Mouse (Mus musculus) MEL (cell line): ENCODE data around the gene Retreg1. TPM values are rescaled to one million over a fixed set of nuclear protein-coding genes. Genes with fewer than 3 reads are reported as not detected.

Experiments
- DNase-seq: peaks from one replicate; pipeline ENCODE4 v3.0.0; 2011; ENCODE audit warnings: low read depth, low spot score
- H3K27ac ChIP-seq: 2 replicates; pipeline ENCODE4 v1.5.1; 2012; ENCODE audit warnings: low read depth, mild to moderate bottlenecking, control low read depth, low read length, moderate library complexity; ENCODE audit not compliant: control insufficient read depth
- H3K27me3 ChIP-seq, 2 experiments: fragments of 150-350 bp in 1 of 2; sonication (generic) in 1 of 2; 2 replicates each; pipeline ENCODE4 v1.6.1; 2012; ENCODE audit warnings: low read length in 2 of 2, mild to moderate bottlenecking in 2 of 2, improper control_type of control experiment in 1 of 2, moderate library complexity in 1 of 2; ENCODE audit not compliant: insufficient read depth in 2 of 2, control insufficient read depth in 1 of 2
- H3K36me3 ChIP-seq, 2 experiments: 2 replicates each; pipeline ENCODE4 v1.6.1; 2012 to 2014; ENCODE audit warnings: low read length in 2 of 2, improper control_type of control experiment in 1 of 2, inconsistent platforms in 1 of 2, mild to moderate bottlenecking in 1 of 2; ENCODE audit not compliant: insufficient read depth in 2 of 2, control insufficient read depth in 1 of 2
- H3K4me1 ChIP-seq, 2 experiments: fragments of 150-350 bp in 1 of 2; sonication (generic) in 1 of 2; 2 replicates each; pipeline ENCODE4 v1.6.1; 2012; ENCODE audit warnings: low read length in 2 of 2, improper control_type of control experiment in 1 of 2, mild to moderate bottlenecking in 1 of 2; ENCODE audit not compliant: insufficient read depth in 2 of 2, control insufficient read depth in 1 of 2
- H3K4me3 ChIP-seq, 2 experiments: fragments of 150-350 bp in 1 of 2; sonication (generic) in 1 of 2; 2 replicates each; pipeline ENCODE4 v1.5.1; 2012; ENCODE audit warnings: low read depth in 2 of 2, low read length in 2 of 2, mild to moderate bottlenecking in 2 of 2, moderate library complexity in 2 of 2, control low read depth in 1 of 2, improper control_type of control experiment in 1 of 2; ENCODE audit not compliant: control insufficient read depth in 1 of 2, insufficient read depth in 1 of 2
- H3K79me2 ChIP-seq: 2 replicates; pipeline ENCODE4 v1.6.1; 2012; ENCODE audit warnings: mild to moderate bottlenecking, low read length, moderate library complexity; ENCODE audit not compliant: control insufficient read depth, poor library complexity, insufficient read depth
- H3K9ac ChIP-seq: 2 replicates; pipeline ENCODE4 v1.6.1; 2012; ENCODE audit warnings: low read depth, mild to moderate bottlenecking, control low read depth, low read length, moderate library complexity; ENCODE audit not compliant: control insufficient read depth, poor library complexity, severe bottlenecking
- H3K9me3 ChIP-seq: fragments of 150-350 bp; sonication (generic); replicated peaks from 2 replicates; pipeline ENCODE4 v1.6.1; 2012; ENCODE audit warnings: mild to moderate bottlenecking, low read length, improper control_type of control experiment, moderate library complexity; ENCODE audit not compliant: insufficient read depth
- BHLHE40 ChIP-seq: IDR thresholded peaks from 2 replicates; pipeline ENCODE4 v1.6.1; 2012; ENCODE audit warnings: low read depth, mild to moderate bottlenecking, inconsistent platforms, low read length, improper control_type of control experiment, borderline replicate concordance
- CHD1 ChIP-seq: IDR thresholded peaks from 2 replicates; pipeline ENCODE4 v1.6.1; 2012; ENCODE audit warnings: low read depth, mild to moderate bottlenecking, inconsistent platforms, low read length, improper control_type of control experiment
- CHD2 ChIP-seq: IDR thresholded peaks from 2 replicates; pipeline ENCODE4 v1.6.1; 2011; ENCODE audit warnings: low read length, improper control_type of control experiment
- E2F4 ChIP-seq: IDR thresholded peaks from 2 replicates; pipeline ENCODE4 v1.6.1; 2011; ENCODE audit warnings: low read depth, low read length, improper control_type of control experiment, borderline replicate concordance
- EP300 ChIP-seq, 2 experiments: IDR thresholded peaks; 2 replicates each; pipeline ENCODE4 v1.6.1; 2011; ENCODE audit warnings: improper control_type of control experiment in 2 of 2, low read length in 2 of 2, low read depth in 1 of 2, mild to moderate bottlenecking in 1 of 2
- HCFC1 ChIP-seq: IDR thresholded peaks from 2 replicates; pipeline ENCODE4 v1.6.1; 2012; ENCODE audit warnings: low read depth, mild to moderate bottlenecking, inconsistent platforms, low read length, improper control_type of control experiment, moderate library complexity
- MAFK ChIP-seq: IDR thresholded peaks from 2 replicates; pipeline ENCODE4 v1.6.1; 2011; ENCODE audit warnings: low read depth, mild to moderate bottlenecking, low read length, improper control_type of control experiment, borderline replicate concordance
- MAX ChIP-seq: IDR thresholded peaks from 2 replicates; pipeline ENCODE4 v1.6.1; 2011; ENCODE audit warnings: low read length, improper control_type of control experiment
- MXI1 ChIP-seq: IDR thresholded peaks from 2 replicates; pipeline ENCODE4 v1.6.1; 2011; ENCODE audit warnings: mild to moderate bottlenecking, low read depth, low read length, improper control_type of control experiment
- MYB ChIP-seq: IDR thresholded peaks from 2 replicates; pipeline ENCODE4 v1.6.1; 2011; ENCODE audit warnings: mild to moderate bottlenecking, low read depth, low read length, improper control_type of control experiment
- NELFE ChIP-seq: IDR thresholded peaks from 2 replicates; pipeline ENCODE4 v1.6.1; 2011; ENCODE audit warnings: low read depth, low read length, improper control_type of control experiment
- POLR2A ChIP-seq, 2 experiments: IDR thresholded peaks; 2 replicates each; pipeline ENCODE4 v1.6.1; 2011 to 2012; ENCODE audit warnings: low read length in 2 of 2, mild to moderate bottlenecking in 2 of 2, control low read depth in 1 of 2, improper control_type of control experiment in 1 of 2, low read depth in 1 of 2, moderate library complexity in 1 of 2; ENCODE audit not compliant: control insufficient read depth in 1 of 2, insufficient read depth in 1 of 2, poor library complexity in 1 of 2
- RAD21 ChIP-seq: IDR thresholded peaks from 2 replicates; pipeline ENCODE4 v1.6.1; 2011; ENCODE audit warnings: mild to moderate bottlenecking, low read depth, low read length, improper control_type of control experiment
- SMC3 ChIP-seq: IDR thresholded peaks from 2 replicates; pipeline ENCODE4 v1.6.1; 2011; ENCODE audit warnings: low read depth, low read length, improper control_type of control experiment
- TAL1 ChIP-seq: IDR thresholded peaks from 2 replicates; pipeline ENCODE4 v1.6.1; 2012; ENCODE audit warnings: mild to moderate bottlenecking, inconsistent platforms, low read length, moderate library complexity, mixed read lengths
- TBP ChIP-seq: IDR thresholded peaks from 2 replicates; pipeline ENCODE4 v1.8.0; 2011; ENCODE audit warnings: low read depth, low read length, improper control_type of control experiment
- TCF12 ChIP-seq: IDR thresholded peaks from 2 replicates; pipeline ENCODE4 v1.6.1; 2014; ENCODE audit warnings: low read depth, mild to moderate bottlenecking, inconsistent platforms, low read length, improper control_type of control experiment, moderate library complexity
- USF2 ChIP-seq, 2 experiments: IDR thresholded peaks; 2 replicates each; pipeline ENCODE4 v1.6.1; 2011 to 2012; ENCODE audit warnings: improper control_type of control experiment in 2 of 2, low read length in 2 of 2, borderline replicate concordance in 1 of 2, inconsistent platforms in 1 of 2, low read depth in 1 of 2, mild to moderate bottlenecking in 1 of 2; ENCODE audit not compliant: insufficient read depth in 1 of 2
- ZKSCAN1 ChIP-seq: IDR thresholded peaks from 2 replicates; pipeline ENCODE4 v1.6.1; 2012; ENCODE audit warnings: low read depth, mild to moderate bottlenecking, inconsistent platforms, low read length, improper control_type of control experiment, moderate library complexity
- ZMIZ1 ChIP-seq: IDR thresholded peaks from 2 replicates; pipeline ENCODE4 v1.6.1; 2012; ENCODE audit warnings: low read depth, mild to moderate bottlenecking, inconsistent platforms, low read length, improper control_type of control experiment, moderate library complexity
- polyA plus RNA-seq, 2 experiments: library from polyadenylated mRNA; stranded (reverse) in 1 of 2; unstranded in 1 of 2; fragments of >175 nt in 1 of 2; fragments of >200 nt in 1 of 2; gene quantifications; 2 replicates each; pipeline versions ENCODE4 v1.2.1 to v1.2.4; 2012; ENCODE audit warnings: low replicate concordance in 2 of 2, low read depth in 1 of 2; ENCODE audit not compliant: insufficient read length in 2 of 2, insufficient read depth in 1 of 2, missing spikeins in 1 of 2
- total RNA-seq: library from RNA; depleted of rRNA; stranded (reverse); fragments of 300-350 nt; gene quantifications from 2 replicates; pipeline ENCODE4 v1.2.3, GENCODE M21; 2012

Retreg1 gene
- total and polyA plus RNA-seq, 3 experiments, result 3.1 to 7.6 TPM; not detected in 1

- H3K9ac ChIP-seq, result no peak overlapping the region
- no peak overlapping the region for H3K27ac ChIP-seq
- 0 out of 4 replicates have a peak, but pooled peaks cover 0 to 1% of the 10 kb centered on the region in 2 experiments for H3K27me3 ChIP-seq
- H3K4me3 ChIP-seq, result no peak overlapping the region
- 0 out of 4 replicates have a peak, but pooled peaks cover 0 to 4% of the 10 kb centered on the region in 2 experiments for H3K4me1 ChIP-seq
- no peaks in the 10 kb centered on the region for H3K36me3 ChIP-seq
- H3K9me3 ChIP-seq, result no peaks in the 10 kb centered on the region
- TF ChIP-seq HCFC1, result no peak
- TF ChIP-seq MAFK, result no peak
- TF ChIP-seq POLR2A (IDR thresholded peaks at IDR 0.05; ENCODE audit: control insufficient read depth in 1 of 2, insufficient read depth in 1 of 2, low read depth in 1 of 2, low read length in 2 of 2, poor library complexity in 1 of 2), result no peak
- TF ChIP-seq CHD2, result no peak
- TF ChIP-seq ZMIZ1, result no peak
- no peak for TF ChIP-seq ZKSCAN1
- TF ChIP-seq RAD21, result no peak
- TF ChIP-seq TBP, result no peak
- no peak for TF ChIP-seq BHLHE40
- no peak for TF ChIP-seq NELFE
- TF ChIP-seq MYB, result no peak
- TF ChIP-seq TCF12, result no peak
- no peak for DNase-seq
- no peaks in the 10 kb centered on the region for H3K79me2 ChIP-seq
These were observed 50.3 kb downstream of the Retreg1 start for GRCm38 (mm10) chr15:25893327-25893726.

GRCm38 (mm10) chr15:25896783-25897182, 53.8 kb downstream of the Retreg1 start:
- no peak overlapping the region for H3K4me3 ChIP-seq
- DNase-seq, result no peak
- H3K4me1 ChIP-seq, result 0 out of 4 replicates have a peak, but pooled peaks cover 0 to 3% of the 10 kb centered on the region in 2 experiments
- no peak for TF ChIP-seq MAX
- TF ChIP-seq SMC3, result no peak
- no peak for TF ChIP-seq E2F4
- no peak for TF ChIP-seq TAL1
- TF ChIP-seq MXI1, result no peak
- TF ChIP-seq MAFK, result no peak
- no peak for TF ChIP-seq USF2 (IDR thresholded peaks at IDR 0.05; ENCODE audit: borderline replicate concordance in 1 of 2, insufficient read depth in 1 of 2, low read depth in 1 of 2, low read length in 2 of 2)
- no peak for TF ChIP-seq EP300 (IDR thresholded peaks at IDR 0.05; ENCODE audit: low read depth in 1 of 2, low read length in 2 of 2)
- TF ChIP-seq CHD1, result no peak
- TF ChIP-seq MYB, result no peak
- no peak for TF ChIP-seq TCF12
- no peak for TF ChIP-seq NELFE
- H3K36me3 ChIP-seq, result no peaks in the 10 kb centered on the region
- H3K27me3 ChIP-seq, result 0 out of 4 replicates have a peak, but pooled peaks cover 0 to 1% of the 10 kb centered on the region in 2 experiments
- no peaks in the 10 kb centered on the region for H3K9me3 ChIP-seq
- H3K9ac ChIP-seq, result no peak overlapping the region
- no peaks in the 10 kb centered on the region for H3K79me2 ChIP-seq
- no peak overlapping the region for H3K27ac ChIP-seq
